Mouse (Mus musculus) small intestine, adult 2 months (tissue): ENCODE data around the gene Prc1. TPM values are rescaled to one million over a fixed set of nuclear protein-coding genes. Genes with fewer than 3 reads are reported as not detected.

ENCODE experiments used
- H3K27ac ChIP-seq: fragments of 200-500 bp; 2 replicates; pipeline ENCODE4 v1.5.1; 2012; ENCODE audit warnings: low read depth, low read length, control low read depth, inconsistent platforms; ENCODE audit not compliant: insufficient read depth
- H3K27me3 ChIP-seq: fragments of 200-500 bp; 2 replicates; pipeline ENCODE4 v1.6.1; 2012; ENCODE audit warnings: mild to moderate bottlenecking, moderate library complexity, low read length, inconsistent platforms; ENCODE audit not compliant: control insufficient read depth, insufficient read depth
- H3K36me3 ChIP-seq: fragments of 200-500 bp; 2 replicates; pipeline ENCODE4 v1.6.1; 2012; ENCODE audit warnings: mild to moderate bottlenecking, low read length, control low read depth, inconsistent platforms; ENCODE audit not compliant: control insufficient read depth, insufficient read depth
- H3K4me1 ChIP-seq: fragments of 200-500 bp; 2 replicates; pipeline ENCODE4 v1.6.1; 2012; ENCODE audit warnings: low read length, inconsistent platforms, mixed read lengths; ENCODE audit not compliant: control insufficient read depth, insufficient read depth, insufficient read length
- H3K4me3 ChIP-seq: fragments of 200-500 bp; 2 replicates; pipeline ENCODE4 v1.5.1; 2012; ENCODE audit warnings: low read depth, mild to moderate bottlenecking, control low read depth, inconsistent platforms, low read length, moderate library complexity
- CTCF ChIP-seq: fragments of 200-500 bp; IDR thresholded peaks from 2 replicates; pipeline ENCODE4 v1.5.1; 2012; ENCODE audit warnings: low read depth, mild to moderate bottlenecking, control low read depth, inconsistent platforms, low read length, moderate library complexity, mixed read lengths; ENCODE audit not compliant: insufficient replicate concordance, insufficient read length; ENCODE audit errors: extremely low read depth
- POLR2A ChIP-seq: fragments of 200-500 bp; IDR thresholded peaks from 2 replicates; pipeline ENCODE4 v1.6.1; 2012; ENCODE audit warnings: low read depth, mild to moderate bottlenecking, control low read depth, inconsistent platforms, low read length, moderate library complexity
- whole genome bisulfite sequencing: fragments of 180-500 bp; shearing (Covaris S2); methylation state at CpG from one replicate; pipeline ENCODE4 v1.1.7; 2018; 5-methylcytosine and 5-hydroxymethylcytosine counted together
- polyA plus RNA-seq: library from polyadenylated mRNA; depleted of rRNA; stranded (reverse); fragments of >200 nt; gene quantifications from 2 replicates; pipeline ENCODE4 v1.2.3, GENCODE M21; 2012; rRNA removed

Prc1 gene
- polyA plus RNA-seq, 1 experiment, result 15.0 TPM

- Histone ChIP-seq H3K4me3 (no peak overlapping the region), H3K27ac (no peak overlapping the region), H3K36me3 (peaks cover 8% of the 10 kb centered on the region; the same call in 1 of the 2 replicates), H3K4me1 (no peaks in the 10 kb centered on the region), H3K27me3 (no peaks in the 10 kb centered on the region)
- 86% methylated on average over 13 of the region's 13 CpGs for WGBS
- TF ChIP-seq POLR2A (no peak), CTCF (no peak)
Measured at GRCm38 (mm10) chr7:80356351-80356750, 62.1 kb downstream of the Prc1 start.

- WGBS, result 85% methylated on average over 8 of the region's 8 CpGs
- TF ChIP-seq POLR2A, result no peak
- TF ChIP-seq CTCF, result no peak
- H3K36me3 ChIP-seq, result peaks cover 8% of the 10 kb centered on the region; the same call in 1 of the 2 replicates
Measured at GRCm38 (mm10) chr7:80357156-80357555, 62.9 kb downstream of the Prc1 start.

GRCm38 (mm10) chr7:80358039-80358438 lies 63.8 kb downstream of the Prc1 start:
- no peak overlapping the region for H3K27ac ChIP-seq
- no peaks in the 10 kb centered on the region for H3K27me3 ChIP-seq
- H3K36me3 ChIP-seq, result peaks cover 8% of the 10 kb centered on the region; the same call in 1 of the 2 replicates
- H3K4me3 ChIP-seq, result no peak overlapping the region
- no peaks in the 10 kb centered on the region for H3K4me1 ChIP-seq
- WGBS, result 69% methylated on average over 4 of the region's 4 CpGs
- TF ChIP-seq POLR2A (no peak), CTCF (no peak)

More at GRCm38 (mm10) chr7:80357156-80357555, 62.9 kb downstream of the Prc1 start:
- Histone ChIP-seq H3K4me3 (no peak overlapping the region), H3K4me1 (no peaks in the 10 kb centered on the region), H3K27me3 (no peaks in the 10 kb centered on the region), H3K27ac (no peak overlapping the region)

GRCm38 (mm10) chr7:80360435-80360834 lies 66.2 kb downstream of the Prc1 start:
- WGBS, result 34% methylated on average over 3 of the region's 3 CpGs
- H3K27ac ChIP-seq, result no peak overlapping the region
- no peaks in the 10 kb centered on the region for H3K27me3 ChIP-seq
- TF ChIP-seq CTCF, result no peak
- TF ChIP-seq POLR2A, result no peak
- peaks cover 14% of the 10 kb centered on the region for H3K36me3 ChIP-seq
- no peaks in the 10 kb centered on the region for H3K4me1 ChIP-seq
- no peak overlapping the region for H3K4me3 ChIP-seq

- Histone ChIP-seq H3K27me3 (no peaks in the 10 kb centered on the region), H3K4me3 (no peak overlapping the region), H3K27ac (no peak overlapping the region), H3K36me3 (peaks cover 12% of the 10 kb centered on the region), H3K4me1 (peaks cover 3% of the 10 kb centered on the region; the same call in 1 of the 2 replicates)
- TF ChIP-seq POLR2A, result no peak
- no peak for TF ChIP-seq CTCF
- WGBS, result 84% methylated on average over 2 of the region's 2 CpGs
Measured at GRCm38 (mm10) chr7:80365759-80366158, 71.5 kb downstream of the Prc1 start.

Other genes starting within 250 kb of the Prc1 start
- gene Idh2, start 179.1 kb upstream of the Prc1 start, polyA plus RNA-seq, result 57.2 and 82.3 TPM in 2 replicates
- 47.9 and 84.4 TPM in 2 replicates for gene Sema4b, start 107.6 kb upstream of the Prc1 start, polyA plus RNA-seq
- 318 and 530 TPM in 2 replicates for gene Cib1, start 61.6 kb upstream of the Prc1 start, polyA plus RNA-seq
- 2.3 and 3.2 TPM in 2 replicates for gene Gdpgp1, start 61.6 kb upstream of the Prc1 start, polyA plus RNA-seq
- 0.05 and 0.08 TPM in 2 replicates for gene Ttll13, start 48.1 kb upstream of the Prc1 start, polyA plus RNA-seq
- gene Ngrn, start 33.2 kb upstream of the Prc1 start, polyA plus RNA-seq, result 8.9 and 12.3 TPM in 2 replicates
- gene Vps33b, start 24.8 kb upstream of the Prc1 start, polyA plus RNA-seq, result 8.8 and 17.8 TPM in 2 replicates
- 3.0 and 3.3 TPM in 2 replicates for gene Rccd1, start 30.0 kb downstream of the Prc1 start, polyA plus RNA-seq
- gene Unc45a, start 46.6 kb downstream of the Prc1 start, polyA plus RNA-seq, result 37.1 and 66.6 TPM in 2 replicates
- gene Hddc3, start 48.7 kb downstream of the Prc1 start, polyA plus RNA-seq, result 5.2 and 7.2 TPM in 2 replicates
- 16.8 and 30.2 TPM in 2 replicates for gene Man2a2, start 76.9 kb downstream of the Prc1 start, polyA plus RNA-seq
- 15.2 and 16.6 TPM in 2 replicates for gene Fes, start 93.5 kb downstream of the Prc1 start, polyA plus RNA-seq
- 75.2 and 117 TPM in 2 replicates for gene Furin, start 111.0 kb downstream of the Prc1 start, polyA plus RNA-seq
- 0.23 and 1.4 TPM in 2 replicates for gene Blm, start 240.7 kb downstream of the Prc1 start, polyA plus RNA-seq